Mouse (Mus musculus): ENCODE data around the gene BC017158. TPM values are rescaled to one million over a fixed set of nuclear protein-coding genes. Genes with fewer than 3 reads are reported as not detected.

BC017158 gene
- polyA plus RNA-seq, 1 experiment from 2014 or later: 16.7 TPM

DNA sequence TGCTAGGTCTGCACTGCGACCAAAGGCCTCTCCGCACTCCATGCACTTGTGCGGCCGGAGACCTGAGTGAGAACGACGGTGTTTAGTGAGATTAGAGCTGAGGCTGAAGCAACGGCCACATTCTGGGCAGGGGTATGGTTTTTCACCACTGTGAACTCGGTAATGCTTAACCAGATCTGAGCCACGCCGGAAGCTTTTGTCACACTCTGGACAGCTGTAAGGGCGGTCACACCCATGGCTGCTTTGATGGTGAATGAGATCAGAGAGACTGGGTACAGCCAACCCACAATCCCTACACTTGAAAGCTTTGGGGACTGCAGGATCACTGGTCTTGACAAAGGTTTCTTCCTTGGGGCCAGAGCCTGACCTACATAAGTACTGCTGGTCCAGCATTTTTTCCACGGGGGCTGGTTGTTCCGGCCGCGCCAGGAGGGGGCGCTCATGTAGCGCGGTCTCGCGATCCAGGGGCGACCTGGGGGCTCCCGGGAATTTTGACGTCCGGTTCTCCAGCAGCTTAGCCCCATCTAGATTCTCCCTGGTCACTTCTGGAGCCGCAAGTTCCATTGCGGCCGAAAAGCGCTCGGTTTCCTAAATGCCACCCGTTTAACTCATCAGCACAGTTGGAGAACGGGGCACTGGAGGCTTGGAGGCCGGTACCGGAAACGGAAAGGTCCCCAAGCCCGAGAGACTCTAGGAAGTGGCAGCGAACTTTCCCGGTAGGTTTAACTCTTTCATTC, 60.9 kb downstream of the BC017158 start, which contains the start of gene Armc5:
Gene Armc5, plus strand, starts transcription at position 487 of the 737 bp plus-strand sequence.
- Histone ChIP-seq H3K4me2 (replicated peaks; ENCODE audit: low read depth, low read length) (peak within 1 kb of the TSS; percentile 74), H3K9me3 (ENCODE audit: low read length) (no peaks in the 10 kb centered on the region), H3K27ac (ENCODE audit: low read length) (peak within 1 kb of the TSS; percentile 99), H3K4me3 (ENCODE audit: low read depth, low read length) (peak within 1 kb of the TSS; percentile 82), H3K9ac (replicated peaks; ENCODE audit: low read depth) (peak within 1 kb of the TSS; percentile 76), H3K4me1 (ENCODE audit: insufficient read depth, low read depth, low read length) (peaks cover 3% of the 10 kb centered on the region; the same call in 1 of the 2 replicates), H3K27me3 (replicated peaks; ENCODE audit: insufficient read depth, low read length) (no peaks in the 10 kb centered on the region), H3K36me3 (ENCODE audit: insufficient read depth, low read length) (peaks cover 4% of the 10 kb centered on the region; the same call in 1 of the 2 replicates)
- TF ChIP-seq EP300 (IDR thresholded peaks at IDR 0.05): peak; percentile 34; the same call in 1 of the 2 replicates
- TF ChIP-seq CTCF (IDR thresholded peaks at IDR 0.05): peak; percentile 85
- WGBS: 23% methylated on average over 37 of the region's 37 CpGs
- ATAC-seq: peak; percentile 36
- DNase-seq (ENCODE audit: low spot score): peak; percentile 90

DNA sequence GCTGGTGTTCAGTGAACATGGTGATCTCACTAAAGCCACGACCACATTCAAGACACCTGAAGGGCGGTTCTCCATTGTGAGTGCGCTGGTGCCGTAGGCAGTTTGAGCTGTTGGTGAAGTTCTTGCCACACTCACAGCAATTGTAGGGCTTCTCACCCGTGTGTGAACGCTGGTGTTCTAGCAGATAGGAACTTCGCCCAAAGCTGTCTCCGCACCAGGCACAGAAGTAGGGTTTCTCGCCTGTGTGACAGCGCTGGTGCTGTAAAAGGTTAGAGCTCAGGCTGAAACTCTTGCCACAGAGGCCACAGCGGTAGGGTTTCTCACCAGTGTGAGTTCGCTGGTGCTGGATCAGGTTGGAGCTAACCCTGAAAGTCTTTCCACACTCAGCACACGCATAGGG, 61.5 kb downstream of the BC017158 start:
- H3K4me1 ChIP-seq (ENCODE audit: insufficient read depth, low read depth, low read length): peaks cover 3% of the 10 kb centered on the region; the same call in 1 of the 2 replicates
- no peak overlapping the region for H3K4me3 ChIP-seq (ENCODE audit: low read depth, low read length)
- no peaks in the 10 kb centered on the region for H3K27me3 ChIP-seq (replicated peaks; ENCODE audit: insufficient read depth, low read length)
- no peaks in the 10 kb centered on the region for H3K9me3 ChIP-seq (ENCODE audit: low read length)
- no peak for DNase-seq (ENCODE audit: low spot score)
- TF ChIP-seq EP300 (IDR thresholded peaks at IDR 0.05) (no peak), CTCF (IDR thresholded peaks at IDR 0.05) (no peak)
- 92% methylated on average over 13 of the region's 13 CpGs for WGBS
- peak overlapping the region; percentile 76; the same call in 1 of the 2 replicates for H3K9ac ChIP-seq (replicated peaks; ENCODE audit: low read depth)
- ATAC-seq: no peak
- H3K4me2 ChIP-seq (replicated peaks; ENCODE audit: low read depth, low read length): no peak overlapping the region
- peak overlapping the region; percentile 99; the same call in 1 of the 2 replicates for H3K27ac ChIP-seq (ENCODE audit: low read length)
- peaks cover 3% of the 10 kb centered on the region; the same call in 1 of the 2 replicates for H3K36me3 ChIP-seq (ENCODE audit: insufficient read depth, low read length)

DNA sequence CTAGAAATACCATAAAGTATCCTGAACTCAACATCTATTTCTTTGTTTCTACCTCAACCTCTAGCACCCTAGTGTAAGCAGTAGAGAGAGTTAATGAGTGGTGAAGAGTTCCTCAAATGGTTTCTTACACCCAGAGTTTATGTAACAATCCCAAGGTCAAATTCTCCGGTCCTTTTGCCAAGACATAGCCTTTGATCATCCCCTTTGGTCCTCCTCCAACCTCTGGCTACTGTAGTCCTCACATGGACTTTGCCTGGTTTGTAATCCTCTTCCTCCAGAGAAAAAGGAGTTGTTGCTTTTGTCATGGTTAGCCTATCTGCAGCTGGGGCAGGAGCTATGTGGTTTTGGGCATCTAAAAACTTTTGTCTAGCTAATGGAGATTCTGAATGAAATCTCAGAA, 62.5 kb downstream of the BC017158 start:
- no peak overlapping the region for H3K4me2 ChIP-seq (replicated peaks; ENCODE audit: low read depth, low read length)
- WGBS: 57% methylated on average over 1 of the region's 1 CpGs

GRCm38 (mm10) chr7:128234796-128235195, 63.2 kb downstream of the BC017158 start:
- H3K27ac ChIP-seq (ENCODE audit: low read length): no peak overlapping the region
- no peak for DNase-seq (ENCODE audit: low spot score)
- no peaks in the 10 kb centered on the region for H3K9me3 ChIP-seq (ENCODE audit: low read length)
- ATAC-seq: no peak
- H3K4me1 ChIP-seq (ENCODE audit: insufficient read depth, low read depth, low read length): peaks cover 3% of the 10 kb centered on the region; the same call in 1 of the 2 replicates
- H3K9ac ChIP-seq (replicated peaks; ENCODE audit: low read depth): no peak overlapping the region
- TF ChIP-seq EP300 (IDR thresholded peaks at IDR 0.05) (no peak), CTCF (IDR thresholded peaks at IDR 0.05) (no peak)
- WGBS: 79% methylated on average over 2 of the region's 2 CpGs
- H3K4me2 ChIP-seq (replicated peaks; ENCODE audit: low read depth, low read length): no peak overlapping the region
- H3K27me3 ChIP-seq (replicated peaks; ENCODE audit: insufficient read depth, low read length): no peaks in the 10 kb centered on the region
- no peaks in the 10 kb centered on the region; the same call in 1 of the 2 replicates for H3K36me3 ChIP-seq (ENCODE audit: insufficient read depth, low read length)
- H3K4me3 ChIP-seq (ENCODE audit: low read depth, low read length): no peak overlapping the region

More for the DNA sequence above, 62.5 kb downstream of the BC017158 start:
- Histone ChIP-seq H3K4me3 (ENCODE audit: low read depth, low read length) (no peak overlapping the region), H3K27me3 (replicated peaks; ENCODE audit: insufficient read depth, low read length) (no peaks in the 10 kb centered on the region), H3K9ac (replicated peaks; ENCODE audit: low read depth) (no peak overlapping the region), H3K27ac (ENCODE audit: low read length) (no peak overlapping the region), H3K4me1 (ENCODE audit: insufficient read depth, low read depth, low read length) (peaks cover 3% of the 10 kb centered on the region; the same call in 1 of the 2 replicates), H3K9me3 (ENCODE audit: low read length) (no peaks in the 10 kb centered on the region), H3K36me3 (ENCODE audit: insufficient read depth, low read length) (no peaks in the 10 kb centered on the region; the same call in 1 of the 2 replicates)
- TF ChIP-seq EP300 (IDR thresholded peaks at IDR 0.05) (no peak), CTCF (IDR thresholded peaks at IDR 0.05) (no peak)
- ATAC-seq (no peak), DNase-seq (ENCODE audit: low spot score) (no peak)

DNA sequence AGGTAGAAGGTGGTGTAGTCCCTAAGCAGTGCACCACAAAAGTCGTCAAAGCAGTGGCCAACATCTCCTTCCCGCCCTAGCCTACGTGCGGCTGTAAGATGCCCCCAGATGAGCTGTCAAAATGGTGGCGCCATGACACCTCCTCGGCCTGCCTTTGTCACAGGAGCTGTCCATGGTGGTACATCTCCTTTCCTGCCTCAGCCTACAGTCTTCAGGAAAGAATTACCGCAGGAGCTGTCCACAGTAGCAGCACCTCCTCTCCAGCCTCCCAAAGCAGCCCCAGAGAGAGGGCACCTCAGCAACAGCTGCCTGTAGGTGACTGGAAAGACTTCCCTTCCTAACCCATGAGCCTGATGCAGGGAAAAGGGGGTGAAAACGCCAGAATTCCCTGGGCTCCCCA, 66.2 kb downstream of the BC017158 start:
- Histone ChIP-seq H3K9ac (replicated peaks; ENCODE audit: low read depth) (no peak overlapping the region), H3K4me1 (ENCODE audit: insufficient read depth, low read depth, low read length) (peaks cover under 1% of the 10 kb centered on the region; the same call in 1 of the 2 replicates), H3K4me2 (replicated peaks; ENCODE audit: low read depth, low read length) (no peak overlapping the region), H3K27me3 (replicated peaks; ENCODE audit: insufficient read depth, low read length) (no peaks in the 10 kb centered on the region), H3K27ac (ENCODE audit: low read length) (no peak overlapping the region), H3K9me3 (ENCODE audit: low read length) (no peaks in the 10 kb centered on the region), H3K36me3 (ENCODE audit: insufficient read depth, low read length) (no peaks in the 10 kb centered on the region), H3K4me3 (ENCODE audit: low read depth, low read length) (no peak overlapping the region)
- 37% methylated on average over 8 of the region's 8 CpGs for WGBS
- no peak for DNase-seq (ENCODE audit: low spot score)
- no peak for ATAC-seq
- TF ChIP-seq EP300 (IDR thresholded peaks at IDR 0.05) (no peak), CTCF (IDR thresholded peaks at IDR 0.05) (no peak)

Small RNAs within 50 kb of the gene (microRNA-seq; reads per million reads assigned to microRNA genes)
- gene Mir3103: not detected

Other genes with a start within 250 kb of the BC017158 start
- 2.2 and 2.3 TPM in 2 replicates for gene Itgam, start 235.5 kb downstream of the BC017158 start, polyA plus RNA-seq (2015; fragmentation: Nextera tagmentation; extraction: Ambion mirVana)
- 0.32 TPM in 1 of 2 replicates, not detected in the other for gene Gm49368, start 235.5 kb downstream of the BC017158 start, polyA plus RNA-seq (2015; fragmentation: Nextera tagmentation; extraction: Ambion mirVana)
- gene Itgax, start 168.6 kb downstream of the BC017158 start, polyA plus RNA-seq (2015; fragmentation: Nextera tagmentation; extraction: Ambion mirVana): 1.6 and 1.7 TPM in 2 replicates
- gene Itgad, start 143.8 kb downstream of the BC017158 start, polyA plus RNA-seq (2015; fragmentation: Nextera tagmentation; extraction: Ambion mirVana): 0.14 and 0.24 TPM in 2 replicates
- gene Cox6a2, start 91.8 kb downstream of the BC017158 start, polyA plus RNA-seq (2015; fragmentation: Nextera tagmentation; extraction: Ambion mirVana): 26.6 and 27.8 TPM in 2 replicates
- gene Armc5, start 60.8 kb downstream of the BC017158 start, polyA plus RNA-seq (2015; fragmentation: Nextera tagmentation; extraction: Ambion mirVana): 17.9 and 20.3 TPM in 2 replicates
- gene 9130023H24Rik, start 60.1 kb downstream of the BC017158 start, polyA plus RNA-seq (2015; fragmentation: Nextera tagmentation; extraction: Ambion mirVana): 6.2 and 6.5 TPM in 2 replicates
- gene Tgfb1i1, start 51.4 kb downstream of the BC017158 start, polyA plus RNA-seq (2015; fragmentation: Nextera tagmentation; extraction: Ambion mirVana): 157 and 160 TPM in 2 replicates
- gene Slc5a2, start 32.5 kb downstream of the BC017158 start, polyA plus RNA-seq (2015; fragmentation: Nextera tagmentation; extraction: Ambion mirVana): 0.08 and 0.23 TPM in 2 replicates
- gene Rgs10, start 120.6 kb upstream of the BC017158 start, polyA plus RNA-seq (2015; fragmentation: Nextera tagmentation; extraction: Ambion mirVana): 38.7 and 43.1 TPM in 2 replicates
- gene Tial1, start 163.5 kb upstream of the BC017158 start, polyA plus RNA-seq (2015; fragmentation: Nextera tagmentation; extraction: Ambion mirVana): 15.4 and 17.2 TPM in 2 replicates
- gene Bag3, start 225.4 kb upstream of the BC017158 start, polyA plus RNA-seq (2015; fragmentation: Nextera tagmentation; extraction: Ambion mirVana): 20.3 and 23.7 TPM in 2 replicates

Data from lung, postnatal 0 days (tissue).